Mouse (Mus musculus) layer of hippocampus, adult 2 months (tissue): ENCODE data around the gene Erbb3. TPM values are rescaled to one million over a fixed set of nuclear protein-coding genes. Genes with fewer than 3 reads are reported as not detected.
"Not testable (repeated sequence)": the region's sequence is repeated elsewhere in the genome, so short reads cannot be mapped to it uniquely, and the experiment has no call there.

Experiments
- DNase-seq, 2 experiments: peaks; one replicate each; pipeline ENCODE4 v3.0.0; 2022; ENCODE audit warnings: low spot score in 2 of 2
- H3K27ac ChIP-seq: fragments of 200-600 bp; 2 replicates; pipeline ENCODE4 v1.8.1; 2022
- H3K4me3 ChIP-seq: fragments of 200-600 bp; 2 replicates; pipeline ENCODE4 v1.8.1; 2022; ENCODE audit warnings: mild to moderate bottlenecking
- CTCF ChIP-seq: fragments of 200-600 bp; conservative IDR thresholded peaks from 2 replicates; pipeline ENCODE4 v1.8.1; 2022; ENCODE audit warnings: antibody characterized with exemption, mild to moderate bottlenecking, moderate library complexity
- total RNA-seq, 2 experiments: library from RNA; stranded (reverse); gene quantifications; 2 replicates each; pipeline ENCODE4 v1.2.3; 2021

The Erbb3 gene
- total RNA-seq, 2 experiments from 2014 or later = 5.7 to 5.9 TPM

DNA sequence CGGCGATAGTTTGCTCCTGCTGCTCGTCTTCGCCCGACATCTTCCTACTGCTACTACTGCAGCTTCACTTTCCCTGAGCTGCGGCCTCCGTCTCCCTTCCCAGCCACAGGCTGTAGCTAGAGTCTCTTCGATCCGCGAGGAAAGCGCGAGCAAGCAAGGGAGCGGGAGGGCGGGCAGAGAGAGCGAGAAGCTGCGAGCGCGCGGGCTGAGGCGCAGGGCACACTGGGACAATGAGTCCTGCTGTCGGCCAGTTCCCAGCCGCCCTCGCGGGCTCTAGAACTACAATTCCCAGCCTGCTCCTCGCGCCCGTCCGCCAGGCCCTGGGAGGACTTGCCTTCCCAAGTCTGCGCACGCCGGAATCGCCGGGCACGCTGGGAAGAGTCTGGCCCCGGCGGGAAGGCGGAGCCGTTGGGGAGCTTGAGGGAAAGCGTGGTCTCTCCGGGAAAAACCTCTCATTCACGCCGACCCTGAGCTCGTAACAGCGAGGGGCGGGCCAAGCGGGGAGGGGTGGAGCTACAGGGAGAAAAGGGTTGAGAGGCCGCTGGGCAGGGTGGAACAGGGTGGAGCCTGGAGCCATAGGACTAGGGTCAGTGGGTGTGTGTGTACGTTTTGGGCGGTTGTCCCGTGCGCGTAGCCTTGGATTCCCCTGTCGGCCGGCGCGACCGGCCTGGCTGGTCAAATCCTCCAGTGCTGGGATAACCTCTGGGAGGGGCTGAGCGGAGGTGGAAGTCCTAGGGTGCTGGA, 23.5 kb downstream of the Erbb3 start, which contains the start of gene Pa2g4:
Gene Pa2g4, minus strand, starts transcription at position 200 of the 744 bp plus-strand sequence.
- 0 out of 2 replicates have a peak, but pooled peaks have one; percentile 8 for TF ChIP-seq CTCF
- DNase-seq = peak; percentile 98 to 99
- H3K4me3 ChIP-seq = peak within 1 kb of the TSS; percentile 76

DNA sequence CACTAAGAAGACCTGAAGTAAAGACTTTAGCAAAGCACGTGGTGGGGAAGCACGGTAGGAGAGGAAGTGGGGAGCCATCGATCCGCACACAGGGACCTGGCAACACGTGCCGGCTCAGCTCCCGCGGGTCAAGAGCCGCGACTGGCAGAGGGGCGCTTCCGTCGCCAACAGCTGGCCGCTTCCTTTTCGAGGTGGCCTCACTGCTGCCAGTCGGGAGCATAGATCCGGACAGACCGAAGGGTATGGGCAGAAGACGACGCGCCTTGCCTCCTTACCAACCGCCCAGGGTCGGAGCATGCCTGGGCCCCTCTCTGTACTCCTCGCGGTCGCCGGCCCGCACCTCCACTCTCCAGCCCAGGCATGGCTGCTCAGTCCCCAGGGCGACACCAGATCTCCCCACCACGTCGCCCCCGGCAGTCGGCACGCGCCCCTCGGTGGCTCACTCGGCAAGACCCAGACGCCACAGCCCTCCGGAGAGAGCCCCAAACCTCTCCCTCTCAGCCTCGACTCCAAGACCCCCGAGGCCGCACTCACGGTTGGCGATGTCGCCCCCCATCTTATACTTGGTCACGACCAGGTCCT, 24.2 kb downstream of the Erbb3 start:
- DNase-seq = no peak
- peak overlapping the region; percentile 93 for H3K27ac ChIP-seq
- no peak for TF ChIP-seq CTCF

More for the DNA sequence above, 23.5 kb downstream of the Erbb3 start, which contains the start of gene Pa2g4:
- H3K27ac ChIP-seq = peak within 1 kb of the TSS; percentile 93

GRCm38 (mm10) chr10:128563544-128563943, 25.9 kb downstream of the Erbb3 start:
- no peak overlapping the region for H3K27ac ChIP-seq
- TF ChIP-seq CTCF = no peak
- no peak overlapping the region for H3K4me3 ChIP-seq
- no peak for DNase-seq

More for the DNA sequence above, 24.2 kb downstream of the Erbb3 start:
- peak overlapping the region; percentile 76 for H3K4me3 ChIP-seq

GRCm38 (mm10) chr10:128556963-128557362, 32.5 kb downstream of the Erbb3 start:
- DNase-seq = no peak
- TF ChIP-seq CTCF = no peak
- Histone ChIP-seq H3K4me3 (no peak overlapping the region), H3K27ac (no peak overlapping the region)

DNA sequence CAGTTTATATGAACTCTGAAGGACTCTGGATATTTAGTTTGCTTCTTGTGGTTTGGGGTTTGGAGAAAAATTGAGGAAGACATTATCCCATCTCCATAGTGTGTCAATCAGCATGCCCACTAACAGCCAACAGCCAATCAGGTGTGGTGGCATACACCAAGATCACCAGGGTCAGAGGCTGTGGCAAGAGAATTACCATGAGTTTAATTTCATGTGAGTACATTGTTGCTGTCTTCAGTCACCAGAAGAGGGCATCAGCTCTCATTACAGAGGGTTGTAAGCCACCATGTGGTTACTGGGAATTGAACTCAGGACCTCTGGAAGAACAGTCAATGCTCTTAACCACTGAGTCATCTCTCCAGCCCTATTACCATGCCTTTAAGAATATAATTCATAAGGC, 33.2 kb downstream of the Erbb3 start:
- H3K27ac ChIP-seq = no peak overlapping the region
- TF ChIP-seq CTCF = peak; percentile 63
- no peak overlapping the region for H3K4me3 ChIP-seq
- DNase-seq = no peak

GRCm38 (mm10) chr10:128555567-128555966, 33.9 kb downstream of the Erbb3 start:
- not testable (repeated sequence) for H3K4me3 ChIP-seq, DNase-seq, H3K27ac ChIP-seq

DNA sequence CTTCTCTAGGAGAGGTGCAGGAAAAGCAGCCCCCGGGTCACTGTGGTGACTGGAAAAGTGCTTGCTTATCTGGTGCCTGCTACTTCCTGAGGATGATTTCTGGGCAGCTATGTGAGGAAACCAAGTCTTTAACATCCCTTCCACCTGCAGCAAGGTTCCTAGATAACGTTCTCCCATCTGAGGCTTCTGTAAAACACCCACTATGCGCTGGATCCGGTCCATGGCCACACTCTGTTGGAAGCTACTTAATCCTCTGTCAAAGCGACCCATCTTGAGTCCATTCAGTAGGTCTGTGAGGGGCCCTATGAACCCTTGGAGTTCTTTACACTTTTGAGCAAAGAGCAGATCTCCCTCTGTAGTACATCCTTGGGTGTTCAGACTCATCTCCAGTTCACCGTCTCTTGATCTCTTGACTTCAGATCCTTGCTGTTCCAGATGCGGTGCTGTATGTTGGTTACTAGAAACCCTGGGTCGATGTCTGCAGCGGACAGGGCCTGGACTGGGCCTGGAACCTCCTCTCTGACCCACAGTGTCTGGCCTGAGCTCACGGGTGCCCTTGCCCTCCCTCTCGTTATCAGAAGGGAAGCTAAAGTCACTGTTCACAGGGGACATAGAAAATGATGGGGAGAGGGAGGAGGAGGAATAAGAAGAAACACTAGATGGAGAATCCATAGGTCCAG, 39.2 kb downstream of the Erbb3 start:
- H3K27ac ChIP-seq, H3K4me3 ChIP-seq, DNase-seq: not testable (repeated sequence)

DNA sequence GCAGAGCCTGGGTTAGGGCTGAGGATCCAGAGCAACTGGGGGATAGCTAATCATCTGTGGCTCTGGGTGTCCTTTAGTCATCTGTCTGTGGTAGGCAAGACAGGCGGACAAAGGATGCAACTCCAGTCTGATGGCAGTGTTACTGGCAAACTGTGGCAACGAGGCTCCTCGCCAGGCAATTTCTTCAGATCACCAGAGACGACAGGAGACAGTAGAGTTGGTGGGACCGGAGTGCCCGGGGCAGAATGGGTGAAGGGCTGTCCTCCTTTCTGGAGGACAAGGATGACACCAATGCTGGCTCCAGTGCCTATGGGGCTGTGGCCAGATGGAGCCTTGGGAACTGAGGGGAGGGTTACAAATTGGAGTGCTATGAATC, 39.8 kb downstream of the Erbb3 start:
- H3K4me3 ChIP-seq, DNase-seq: not testable (repeated sequence)
- 0 out of 2 replicates have a peak overlapping the region, but pooled peaks have one; percentile 20 for H3K27ac ChIP-seq

- H3K27ac ChIP-seq = peak within 1 kb of the TSS; percentile 98
- DNase-seq = peak; percentile 89 to 94
- peak within 1 kb of the TSS; percentile 75 for H3K4me3 ChIP-seq
- TF ChIP-seq CTCF = no peak
These were observed 40.3 kb downstream of the Erbb3 start, which contains the start of gene Rpl41 for GRCm38 (mm10) chr10:128548947-128549681. Gene Rpl41 (minus strand): TSS chr10:128549305.

- DNase-seq = not testable (repeated sequence)
- peak overlapping the region; percentile 75 for H3K4me3 ChIP-seq
- peak overlapping the region; percentile 98 for H3K27ac ChIP-seq
These were observed 41.2 kb downstream of the Erbb3 start for GRCm38 (mm10) chr10:128548051-128548791.

DNA sequence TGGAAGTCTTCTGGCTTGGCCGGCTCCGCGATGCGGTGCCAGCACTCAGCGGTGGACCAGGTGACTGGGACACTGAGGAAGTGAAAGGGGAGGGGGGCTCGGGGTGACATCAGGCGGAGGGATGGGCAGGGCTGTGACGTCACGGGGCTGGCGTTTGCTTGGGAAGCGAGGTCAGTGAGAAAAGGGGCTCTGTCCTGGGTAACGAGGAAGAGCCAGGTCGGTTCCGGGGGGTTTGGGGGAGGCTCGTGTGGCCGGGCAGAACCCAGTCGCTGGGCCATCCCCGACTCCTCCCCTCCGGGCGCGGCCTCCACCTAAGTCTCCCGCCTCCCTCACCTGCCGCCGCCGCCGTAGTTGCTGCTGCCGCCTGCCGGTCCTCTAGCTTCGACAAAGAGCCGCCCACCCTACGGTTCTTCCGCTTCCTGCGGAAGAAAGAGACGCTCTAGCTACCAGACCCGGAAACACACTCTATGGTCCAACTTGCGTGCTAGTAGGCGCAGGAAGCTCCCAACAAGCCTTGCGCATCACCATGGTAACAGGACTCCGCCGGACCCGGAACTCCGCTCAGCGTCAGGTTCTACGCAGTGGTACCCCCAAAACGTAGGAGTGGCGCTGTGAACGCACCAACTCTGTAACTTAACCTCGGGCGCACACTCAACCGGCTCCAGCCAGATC, 42.0 kb downstream of the Erbb3 start, which contains the start of gene Zc3h10:
Gene Zc3h10, minus strand, starts transcription at position 414 of the 672 bp plus-strand sequence.
- DNase-seq = peak; percentile 92 to 98
- TF ChIP-seq CTCF = peak; percentile 71
- H3K27ac ChIP-seq = peak within 1 kb of the TSS; percentile 98
- H3K4me3 ChIP-seq = peak within 1 kb of the TSS; percentile 75
